Mouse (Mus musculus) neural tube, embryonic 12.5 days (tissue): Measurements from ENCODE around the gene Xrcc1. TPM values are rescaled to one million over a fixed set of nuclear protein-coding genes. Genes with fewer than 3 reads are reported as not detected.

Source experiments
- ATAC-seq: fragments of 200-750 bp; cut with Nextera tagmentation; 2 replicates; pipeline ENCODE4 v1.8.0; 2017; ENCODE audit warnings: low read depth, mild to moderate bottlenecking, moderate TSS enrichment, moderate library complexity; ENCODE audit not compliant: low FRiP score
- H3K27ac ChIP-seq: fragments of 300-500 bp; sonication (generic); 2 replicates; pipeline ENCODE4 v1.5.1; 2016
- H3K27me3 ChIP-seq: fragments of 300-500 bp; sonication (generic); replicated peaks from 2 replicates; pipeline ENCODE4 v1.6.1; 2016; ENCODE audit warnings: mild to moderate bottlenecking
- H3K36me3 ChIP-seq: fragments of 300-500 bp; sonication (generic); 2 replicates; pipeline ENCODE4 v1.6.1; 2016; ENCODE audit warnings: mild to moderate bottlenecking
- H3K4me1 ChIP-seq: fragments of 300-500 bp; sonication (generic); 2 replicates; pipeline ENCODE4 v1.6.1; 2016
- H3K4me2 ChIP-seq: fragments of 300-500 bp; sonication (generic); replicated peaks from 2 replicates; pipeline ENCODE4 v1.6.1; 2016; ENCODE audit warnings: mild to moderate bottlenecking
- H3K4me3 ChIP-seq: fragments of 300-500 bp; sonication (generic); 2 replicates; pipeline ENCODE4 v1.5.1; 2016
- H3K9ac ChIP-seq: fragments of 300-500 bp; sonication (generic); 2 replicates; pipeline ENCODE4 v1.6.1; 2016; ENCODE audit warnings: mild to moderate bottlenecking
- H3K9me3 ChIP-seq: fragments of 300-500 bp; sonication (generic); 2 replicates; pipeline ENCODE4 v1.6.1; 2016; ENCODE audit warnings: mild to moderate bottlenecking
- WGBS: fragments of 180-500 bp; shearing (Covaris S2); methylation state at CpG from one replicate; pipeline ENCODE4 v1.1.7; 2016; 5-methylcytosine and 5-hydroxymethylcytosine counted together
- polyA plus RNA-seq: library from polyadenylated mRNA; unstranded; fragments of >200 nt; fragmentation: Nextera tagmentation; extraction: Ambion mirVana; gene quantifications from 2 replicates; pipeline ENCODE4 v1.2.1, GENCODE M21; 2016

Gene Xrcc1
- polyA plus RNA-seq, 1 experiment from 2014 or later = 83.4 TPM

- peaks cover 16% of the 10 kb centered on the region for H3K36me3 ChIP-seq
- peaks cover 17% of the 10 kb centered on the region for H3K4me1 ChIP-seq
- peak overlapping the region; percentile 81 for H3K4me2 ChIP-seq
- ATAC-seq = peak; percentile 96
- no peak overlapping the region for H3K27ac ChIP-seq
- H3K27me3 ChIP-seq = no peaks in the 10 kb centered on the region
- H3K9me3 ChIP-seq = no peaks in the 10 kb centered on the region
- WGBS = under 1% methylated on average over 57 of the region's 57 CpGs
- peak overlapping the region; percentile 74 for H3K9ac ChIP-seq
- peak overlapping the region; percentile 76 for H3K4me3 ChIP-seq
Observed at GRCm38 (mm10) chr7:24546634-24547389, 723 bp downstream of the Xrcc1 start.

DNA sequence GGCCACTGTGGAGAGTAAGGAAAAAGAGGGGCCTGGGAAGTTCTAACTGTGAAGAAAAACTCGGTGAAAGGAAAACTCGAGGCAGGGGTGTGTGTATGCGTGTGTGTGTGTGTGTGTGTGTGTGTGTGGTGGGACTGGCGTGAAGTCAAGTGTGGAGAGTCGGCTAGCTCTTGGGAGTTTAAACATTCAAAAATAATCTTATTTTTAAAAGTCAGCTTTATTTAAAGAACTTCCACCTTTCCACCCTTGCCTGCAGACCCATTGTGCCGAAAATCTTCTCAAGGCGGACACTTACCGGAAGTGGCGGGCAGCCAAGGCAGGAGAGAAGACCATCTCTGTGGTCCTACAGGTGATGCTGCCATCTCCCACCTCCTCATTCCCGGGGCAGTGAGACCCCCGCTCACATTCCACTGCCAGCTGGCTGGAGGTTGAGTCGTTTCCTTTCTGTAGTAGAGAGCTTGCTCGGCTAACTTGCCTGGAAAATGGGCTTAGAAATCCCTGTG, 1.5 kb downstream of the Xrcc1 start:
- peak overlapping the region; percentile 81 for H3K4me2 ChIP-seq
- peaks cover 17% of the 10 kb centered on the region for H3K4me1 ChIP-seq
- WGBS = 34% methylated on average over 13 of the region's 13 CpGs
- no peaks in the 10 kb centered on the region for H3K27me3 ChIP-seq
- ATAC-seq = peak; percentile 23
- no peaks in the 10 kb centered on the region for H3K9me3 ChIP-seq
- H3K4me3 ChIP-seq = peak overlapping the region; percentile 76
- H3K36me3 ChIP-seq = peaks cover 24% of the 10 kb centered on the region
- H3K9ac ChIP-seq = peak overlapping the region; percentile 74
- H3K27ac ChIP-seq = no peak overlapping the region

GRCm38 (mm10) chr7:24551985-24552759, 6.1 kb downstream of the Xrcc1 start:
- H3K27ac ChIP-seq = no peak overlapping the region
- no peak overlapping the region for H3K4me3 ChIP-seq
- no peak for ATAC-seq
- H3K36me3 ChIP-seq = peaks cover 50% of the 10 kb centered on the region
- H3K9me3 ChIP-seq = no peaks in the 10 kb centered on the region
- no peaks in the 10 kb centered on the region for H3K27me3 ChIP-seq
- WGBS = 86% methylated on average over 12 of the region's 12 CpGs
- no peak overlapping the region for H3K4me2 ChIP-seq
- no peak overlapping the region for H3K9ac ChIP-seq
- H3K4me1 ChIP-seq = peaks cover 10% of the 10 kb centered on the region

DNA sequence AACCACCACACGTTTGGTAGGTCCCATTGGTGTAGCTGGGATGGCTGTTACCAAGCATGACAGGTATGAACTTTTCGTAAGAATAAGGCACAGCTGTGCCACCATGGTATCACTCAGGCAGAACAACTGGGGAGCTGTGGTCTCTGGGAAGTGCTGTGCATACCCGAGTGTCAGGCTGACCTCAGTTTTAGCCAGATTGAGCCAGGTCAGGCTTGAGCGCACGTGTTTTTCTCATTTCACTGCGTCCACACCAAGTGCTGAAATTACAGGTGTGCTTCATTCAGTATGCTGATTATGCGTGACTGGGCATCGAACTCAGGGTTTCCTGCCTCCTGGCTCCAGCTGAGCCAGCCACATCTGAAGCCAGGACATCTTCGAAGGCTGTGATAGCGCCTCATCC, 9.7 kb downstream of the Xrcc1 start:
- Histone ChIP-seq H3K9me3 (no peaks in the 10 kb centered on the region), H3K36me3 (peaks cover 62% of the 10 kb centered on the region), H3K4me1 (no peaks in the 10 kb centered on the region), H3K27me3 (no peaks in the 10 kb centered on the region), H3K9ac (no peak overlapping the region), H3K27ac (no peak overlapping the region), H3K4me2 (no peak overlapping the region), H3K4me3 (no peak overlapping the region)
- ATAC-seq = no peak
- 94% methylated on average over 10 of the region's 10 CpGs for WGBS

DNA sequence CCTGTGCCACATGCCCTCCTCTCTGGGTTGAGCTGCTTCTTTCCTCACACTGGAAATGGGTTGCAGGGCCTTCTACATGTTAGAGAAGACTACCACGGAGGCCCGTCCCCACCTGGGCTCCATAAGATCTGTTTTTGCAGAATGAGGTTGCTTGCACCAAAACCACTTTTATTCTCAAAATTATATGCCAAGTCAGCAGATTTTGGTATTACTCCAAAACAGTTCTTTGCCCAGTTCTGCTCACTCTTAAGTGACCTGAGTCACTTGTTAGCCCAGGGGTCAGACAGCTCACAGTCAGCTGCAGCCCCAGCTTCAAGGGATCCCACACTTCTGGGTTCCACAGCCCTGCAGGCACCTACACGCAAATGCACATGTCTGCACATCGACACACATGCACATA, 15.4 kb downstream of the Xrcc1 start:
- H3K27me3 ChIP-seq = no peaks in the 10 kb centered on the region
- no peak for ATAC-seq
- 89% methylated on average over 4 of the region's 4 CpGs for WGBS
- H3K36me3 ChIP-seq = peaks cover 59% of the 10 kb centered on the region
- no peak overlapping the region for H3K9ac ChIP-seq
- no peak overlapping the region for H3K4me2 ChIP-seq
- H3K9me3 ChIP-seq = no peaks in the 10 kb centered on the region
- H3K27ac ChIP-seq = no peak overlapping the region
- H3K4me1 ChIP-seq = no peaks in the 10 kb centered on the region
- no peak overlapping the region for H3K4me3 ChIP-seq

- H3K36me3 ChIP-seq = peaks cover 75% of the 10 kb centered on the region
- no peaks in the 10 kb centered on the region for H3K27me3 ChIP-seq
- no peak overlapping the region for H3K27ac ChIP-seq
- H3K9ac ChIP-seq = no peak overlapping the region
- H3K4me2 ChIP-seq = no peak overlapping the region
- no peaks in the 10 kb centered on the region for H3K4me1 ChIP-seq
- WGBS = 94% methylated on average over 8 of the region's 8 CpGs
- H3K9me3 ChIP-seq = no peaks in the 10 kb centered on the region
- ATAC-seq = no peak
- H3K4me3 ChIP-seq = no peak overlapping the region
Observed at GRCm38 (mm10) chr7:24563191-24563836, 17.2 kb downstream of the Xrcc1 start.

DNA sequence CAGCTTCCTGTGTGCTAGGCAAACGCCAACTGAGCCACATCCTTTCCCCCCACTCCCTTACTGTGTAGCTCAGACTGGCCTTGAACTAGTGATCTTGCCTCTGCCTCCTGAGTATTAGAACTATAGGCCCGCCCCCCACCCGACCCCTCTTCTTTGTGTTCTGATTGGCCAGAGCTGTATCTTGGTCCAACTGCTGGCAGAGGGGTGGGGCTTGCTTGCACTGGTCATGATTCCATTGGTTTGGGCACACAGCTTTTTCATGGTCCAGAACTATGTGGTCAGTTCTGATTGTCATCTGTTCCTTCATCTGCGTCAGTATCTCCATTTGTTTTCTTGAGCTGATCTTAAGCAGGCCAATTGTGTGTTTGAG, 17.7 kb downstream of the Xrcc1 start:
- WGBS = 93% methylated on average over 4 of the region's 4 CpGs
- ATAC-seq = no peak
- H3K4me3 ChIP-seq = no peak overlapping the region
- no peak overlapping the region for H3K27ac ChIP-seq
- no peaks in the 10 kb centered on the region for H3K4me1 ChIP-seq
- no peak overlapping the region for H3K4me2 ChIP-seq
- H3K27me3 ChIP-seq = no peaks in the 10 kb centered on the region
- peaks cover 76% of the 10 kb centered on the region for H3K36me3 ChIP-seq
- no peak overlapping the region for H3K9ac ChIP-seq
- H3K9me3 ChIP-seq = no peaks in the 10 kb centered on the region

GRCm38 (mm10) chr7:24564607-24565265, 18.6 kb downstream of the Xrcc1 start:
- ATAC-seq = no peak
- peaks cover 74% of the 10 kb centered on the region for H3K36me3 ChIP-seq
- H3K27me3 ChIP-seq = no peaks in the 10 kb centered on the region
- H3K9ac ChIP-seq = no peak overlapping the region
- no peaks in the 10 kb centered on the region for H3K4me1 ChIP-seq
- no peak overlapping the region for H3K27ac ChIP-seq
- H3K4me2 ChIP-seq = no peak overlapping the region
- no peak overlapping the region for H3K4me3 ChIP-seq
- 64% methylated on average over 6 of the region's 6 CpGs for WGBS
- no peaks in the 10 kb centered on the region for H3K9me3 ChIP-seq

DNA sequence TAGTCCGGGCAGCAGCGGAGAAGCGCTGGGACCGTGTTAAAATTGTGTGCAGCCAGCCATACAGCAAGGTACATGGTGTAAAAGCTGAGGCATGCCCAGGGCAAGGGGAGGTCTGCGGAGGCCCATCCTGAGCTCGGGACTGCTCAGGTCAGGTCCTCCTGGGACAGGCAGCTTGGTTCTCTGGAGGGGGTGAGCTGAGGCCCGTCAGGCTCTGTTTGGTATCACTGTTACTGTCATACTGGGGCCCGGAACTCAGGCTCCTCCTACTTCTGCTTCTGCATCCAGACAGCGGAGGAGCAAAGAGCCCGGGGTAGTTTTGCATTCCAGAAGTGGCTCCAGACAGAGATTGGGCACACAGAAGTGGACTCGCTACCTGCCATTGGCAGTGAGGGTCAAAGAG, 19.5 kb downstream of the Xrcc1 start:
- Histone ChIP-seq H3K9me3 (no peaks in the 10 kb centered on the region), H3K4me1 (no peaks in the 10 kb centered on the region), H3K4me2 (no peak overlapping the region), H3K4me3 (no peak overlapping the region), H3K9ac (no peak overlapping the region), H3K36me3 (peaks cover 72% of the 10 kb centered on the region), H3K27ac (no peak overlapping the region), H3K27me3 (no peaks in the 10 kb centered on the region)
- 96% methylated on average over 11 of the region's 11 CpGs for WGBS
- ATAC-seq = no peak

- H3K9ac ChIP-seq = 0 out of 2 replicates have a peak overlapping the region, but pooled peaks have one; percentile 17
- ATAC-seq = no peak
- H3K4me3 ChIP-seq = no peak overlapping the region
- no peaks in the 10 kb centered on the region for H3K4me1 ChIP-seq
- H3K9me3 ChIP-seq = no peaks in the 10 kb centered on the region
- peaks cover 72% of the 10 kb centered on the region for H3K36me3 ChIP-seq
- no peaks in the 10 kb centered on the region for H3K27me3 ChIP-seq
- no peak overlapping the region for H3K27ac ChIP-seq
- 94% methylated on average over 9 of the region's 9 CpGs for WGBS
- H3K4me2 ChIP-seq = no peak overlapping the region
Observed at GRCm38 (mm10) chr7:24566206-24566605, 20.1 kb downstream of the Xrcc1 start.

DNA sequence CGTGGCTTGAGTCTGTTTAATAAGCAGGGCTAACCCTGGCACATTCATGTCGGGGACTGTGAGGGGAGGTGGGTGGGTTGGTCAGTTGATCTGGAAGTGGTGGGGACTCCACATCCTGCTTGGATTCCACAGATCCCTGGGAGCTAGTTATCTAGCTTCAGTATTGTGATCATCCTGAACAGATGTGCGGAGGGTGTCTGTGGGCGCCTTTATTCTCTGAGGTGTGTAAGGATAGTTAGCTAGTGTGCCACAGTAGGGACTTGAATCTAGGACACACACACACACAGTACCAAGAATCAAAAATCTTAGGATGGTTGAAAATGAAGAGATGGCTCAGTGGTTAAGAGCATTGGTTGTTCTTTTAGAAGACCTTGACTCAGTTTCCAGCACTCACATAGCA, 22.4 kb downstream of the Xrcc1 start:
- Histone ChIP-seq H3K4me3 (no peak overlapping the region), H3K4me1 (no peaks in the 10 kb centered on the region), H3K9ac (no peak overlapping the region), H3K9me3 (no peaks in the 10 kb centered on the region), H3K27me3 (no peaks in the 10 kb centered on the region), H3K36me3 (peaks cover 79% of the 10 kb centered on the region), H3K4me2 (no peak overlapping the region), H3K27ac (no peak overlapping the region)
- 92% methylated on average over 4 of the region's 4 CpGs for WGBS
- ATAC-seq = no peak

DNA sequence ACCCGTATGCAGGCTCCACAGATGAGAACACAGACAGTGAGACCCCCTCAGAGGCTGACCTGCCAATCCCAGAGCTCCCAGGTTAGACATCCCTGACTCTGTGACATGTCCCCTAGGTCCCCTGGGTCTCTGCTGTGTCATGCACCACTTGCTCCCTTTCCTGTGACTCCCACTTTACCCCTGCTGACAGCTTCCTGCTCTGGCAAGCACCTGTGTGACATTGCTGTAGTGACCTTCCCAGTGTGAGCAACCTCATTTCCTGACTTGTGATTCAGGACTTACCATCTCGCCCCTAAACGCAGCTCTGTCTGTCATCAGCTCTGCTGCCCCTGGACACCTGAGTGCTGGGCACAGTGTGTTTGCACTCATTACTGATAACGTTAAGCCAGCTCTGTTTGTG, 25.0 kb downstream of the Xrcc1 start:
- H3K4me2 ChIP-seq = no peak overlapping the region
- H3K9me3 ChIP-seq = no peaks in the 10 kb centered on the region
- H3K36me3 ChIP-seq = peaks cover 68% of the 10 kb centered on the region
- H3K4me1 ChIP-seq = no peaks in the 10 kb centered on the region
- H3K9ac ChIP-seq = no peak overlapping the region
- ATAC-seq = no peak
- 85% methylated on average over 4 of the region's 4 CpGs for WGBS
- no peak overlapping the region for H3K27ac ChIP-seq
- no peaks in the 10 kb centered on the region for H3K27me3 ChIP-seq
- no peak overlapping the region for H3K4me3 ChIP-seq
